Mouse (Mus musculus) myocyte (in vitro differentiated cells): ENCODE results near the gene Noct. TPM values are rescaled to one million over a fixed set of nuclear protein-coding genes. Genes with fewer than 3 reads are reported as not detected.
"Not testable (repeated sequence)": the region's sequence is repeated elsewhere in the genome, so short reads cannot be mapped to it uniquely, and the experiment has no call there.

Experiments
- H3K27me3 ChIP-seq: one replicate; pipeline ENCODE4 v1.6.1; 2011; ENCODE audit not compliant: control insufficient read depth, insufficient read depth, insufficient read length
- H3K36me3 ChIP-seq: one replicate; pipeline ENCODE4 v1.6.1; 2011; ENCODE audit not compliant: control insufficient read depth, insufficient read depth
- H3K4me2 ChIP-seq: one replicate; pipeline ENCODE4 v1.6.1; 2011; ENCODE audit warnings: low read depth, control low read depth
- H3K4me3 ChIP-seq: one replicate; pipeline ENCODE4 v1.5.1; 2011; ENCODE audit warnings: mild to moderate bottlenecking, control low read depth, moderate library complexity
- H3K79me2 ChIP-seq: one replicate; pipeline ENCODE4 v1.6.1; 2011; ENCODE audit not compliant: control insufficient read depth, insufficient read depth
- H3ac ChIP-seq: one replicate; pipeline ENCODE4 v1.6.1; 2011; ENCODE audit not compliant: control insufficient read depth, insufficient read length
- CEBPB ChIP-seq: IDR thresholded peaks from 2 replicates; pipeline ENCODE4 v1.6.1; 2011; ENCODE audit warnings: mild to moderate bottlenecking, moderate library complexity; ENCODE audit not compliant: poor library complexity, insufficient read depth, severe bottlenecking
- E2F4 ChIP-seq: IDR thresholded peaks from one replicate; pipeline ENCODE4 v1.6.1; 2011; ENCODE audit warnings: mild to moderate bottlenecking, control low read depth, moderate library complexity; ENCODE audit not compliant: insufficient read depth
- MAX ChIP-seq: IDR thresholded peaks from one replicate; pipeline ENCODE4 v1.6.1; 2011; ENCODE audit warnings: low read depth, mild to moderate bottlenecking, control low read depth
- MYOD1 ChIP-seq, 3 experiments: IDR thresholded peaks; one replicate each; pipeline ENCODE4 v1.6.1; 2011; ENCODE audit warnings: control low read depth in 2 of 3, low read depth in 2 of 3, mild to moderate bottlenecking in 2 of 3, moderate library complexity in 1 of 3; ENCODE audit not compliant: insufficient read length in 2 of 3, control insufficient read depth in 1 of 3
- MYOG ChIP-seq, 3 experiments: IDR thresholded peaks; one replicate each; pipeline ENCODE4 v1.6.1; 2011; ENCODE audit warnings: control low read depth in 2 of 3, low read depth in 2 of 3, mild to moderate bottlenecking in 2 of 3; ENCODE audit not compliant: insufficient read length in 2 of 3, control insufficient read depth in 1 of 3, insufficient read depth in 1 of 3
- POLR2A ChIP-seq: IDR thresholded peaks from one replicate; pipeline ENCODE4 v1.6.1; 2011; ENCODE audit warnings: low read depth, mild to moderate bottlenecking, control low read depth, moderate library complexity; ENCODE audit not compliant: insufficient read length
- POLR2AphosphoS2 ChIP-seq: IDR thresholded peaks from one replicate; pipeline ENCODE4 v1.6.1; 2011; ENCODE audit warnings: low read depth, control low read depth; ENCODE audit not compliant: insufficient read length
- REST ChIP-seq: IDR thresholded peaks from one replicate; pipeline ENCODE4 v1.6.1; 2011; ENCODE audit warnings: mild to moderate bottlenecking, control low read depth, moderate library complexity; ENCODE audit not compliant: insufficient read depth, insufficient read length
- SRF ChIP-seq: IDR thresholded peaks from one replicate; pipeline ENCODE4 v1.6.1; 2011; ENCODE audit warnings: low read depth; ENCODE audit not compliant: control insufficient read depth, insufficient read length
- TCF12 ChIP-seq: IDR thresholded peaks from one replicate; pipeline ENCODE4 v1.6.1; 2011; ENCODE audit warnings: mild to moderate bottlenecking, control low read depth; ENCODE audit not compliant: poor library complexity, insufficient read depth, severe bottlenecking
- TCF3 ChIP-seq: IDR thresholded peaks from one replicate; pipeline ENCODE4 v1.6.1; 2011; ENCODE audit warnings: low read depth, control low read depth; ENCODE audit not compliant: insufficient read length
- USF1 ChIP-seq: IDR thresholded peaks from one replicate; pipeline ENCODE4 v1.6.1; 2011; ENCODE audit warnings: low read depth, mild to moderate bottlenecking, control low read depth, moderate library complexity
- polyA plus RNA-seq: library from polyadenylated mRNA; unstranded; fragments of >200 nt; fragmentation: generic; extraction: Trizol; gene quantifications from one replicate; pipeline ENCODE4 v1.2.1, GENCODE M21; 2012; ENCODE audit warnings: missing spikeins

Gene Noct
- polyA plus RNA-seq, 1 experiment: 7.2 TPM

DNA sequence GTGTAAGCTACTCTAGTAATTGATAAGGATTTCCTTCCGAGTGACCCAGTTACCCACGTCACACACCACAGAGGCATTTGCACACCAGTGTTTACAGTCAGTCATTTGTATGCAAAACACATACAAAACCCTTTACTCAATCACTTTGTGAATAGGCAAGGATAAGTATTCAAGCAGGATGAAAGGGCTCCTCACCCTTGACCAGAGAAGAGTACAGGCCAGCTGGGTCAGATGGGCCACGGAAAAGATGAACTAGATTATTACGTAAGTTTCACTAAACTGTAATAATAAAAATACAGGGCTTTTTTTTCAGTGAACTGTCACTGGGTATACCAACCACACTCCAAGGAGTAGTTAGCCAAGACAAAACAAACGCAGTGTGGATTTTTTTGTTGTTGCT is 41.8 kb upstream of the Noct start:
- Histone ChIP-seq H3K27me3 (no peaks in the 10 kb centered on the region), H3K4me2 (no peak overlapping the region), H3K79me2 (no peaks in the 10 kb centered on the region), H3ac (no peak overlapping the region), H3K36me3 (no peaks in the 10 kb centered on the region), H3K4me3 (no peak overlapping the region)
- TF ChIP-seq MYOD1 (IDR thresholded peaks at IDR 0.05; ENCODE audit: control insufficient read depth in 1 of 3, insufficient read length in 2 of 3, low read depth in 2 of 3): no peak
- no peak for TF ChIP-seq USF1
- no peak for TF ChIP-seq MAX
- TF ChIP-seq SRF: no peak
- TF ChIP-seq POLR2A: no peak
- no peak for TF ChIP-seq REST
- no peak for TF ChIP-seq MYOG (IDR thresholded peaks at IDR 0.05; ENCODE audit: control insufficient read depth in 1 of 3, insufficient read depth in 1 of 3, insufficient read length in 2 of 3, low read depth in 2 of 3)
- no peak for TF ChIP-seq CEBPB
- TF ChIP-seq TCF3: no peak
- TF ChIP-seq E2F4: no peak
- no peak for TF ChIP-seq POLR2AphosphoS2

DNA sequence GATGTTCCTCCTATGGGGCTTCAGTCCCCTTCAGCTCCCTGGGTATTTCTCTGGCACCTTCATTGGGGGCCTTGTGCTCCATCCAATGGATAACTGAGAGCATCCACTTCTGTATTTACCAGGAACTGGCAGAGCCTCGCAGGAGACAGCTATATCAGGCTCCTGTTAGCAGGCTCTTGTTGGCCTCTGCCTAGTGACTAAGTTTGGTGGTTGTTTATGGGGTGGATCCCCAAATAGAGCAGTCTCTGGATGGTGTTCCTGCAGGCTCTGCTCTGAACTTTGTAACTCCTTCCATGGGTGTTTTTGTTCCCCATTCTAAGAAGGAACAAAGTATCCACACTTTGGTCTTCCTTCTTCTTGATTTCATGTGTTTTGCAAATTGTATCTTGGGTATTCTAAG is 40.7 kb upstream of the Noct start:
- H3K79me2 ChIP-seq, H3K4me2 ChIP-seq, H3K4me3 ChIP-seq, H3K27me3 ChIP-seq, H3K36me3 ChIP-seq, H3ac ChIP-seq: not testable (repeated sequence)

DNA sequence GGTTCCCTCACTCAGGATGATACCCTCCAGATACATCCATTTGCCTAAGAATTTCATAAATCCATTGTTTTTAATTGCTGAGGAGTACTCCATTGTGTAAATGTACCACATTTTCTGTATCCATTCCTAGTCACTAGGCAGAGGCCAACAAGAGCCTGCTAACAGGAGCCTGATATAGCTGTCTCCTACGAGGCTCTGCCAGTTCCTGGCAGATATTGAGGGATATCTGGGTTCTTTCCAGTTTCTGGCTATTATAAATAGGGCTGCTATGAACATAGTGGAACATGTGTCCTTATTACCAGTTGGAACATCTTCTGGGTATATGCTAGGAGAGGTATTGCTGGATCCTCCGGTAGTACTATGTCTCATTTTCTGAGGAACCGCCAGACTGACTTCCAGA is 40.3 kb upstream of the Noct start:
- not testable (repeated sequence) for H3K4me2 ChIP-seq, H3K4me3 ChIP-seq, H3K79me2 ChIP-seq, H3ac ChIP-seq, H3K27me3 ChIP-seq, H3K36me3 ChIP-seq

DNA sequence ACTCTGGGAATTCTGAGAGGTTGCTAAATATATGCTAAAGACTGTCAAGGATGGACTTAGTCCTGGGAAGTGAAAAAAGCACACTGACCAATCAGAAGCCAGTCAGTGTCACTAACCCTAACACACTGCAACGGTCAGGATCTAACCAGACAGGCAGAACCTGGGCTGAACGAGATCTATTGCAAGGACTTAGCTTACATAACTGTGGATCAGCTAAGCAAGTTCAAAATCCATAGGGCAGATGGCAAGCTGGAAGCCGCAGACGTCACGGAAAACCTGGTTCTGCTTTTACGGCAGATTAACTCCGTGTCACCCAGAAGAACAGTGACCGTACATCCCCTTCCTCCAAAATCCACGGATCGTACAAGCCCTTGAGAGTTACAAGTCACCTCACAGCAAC is 39.5 kb upstream of the Noct start:
- TF ChIP-seq TCF12 (no peak), CEBPB (no peak), E2F4 (no peak), MYOG (IDR thresholded peaks at IDR 0.05; ENCODE audit: control insufficient read depth in 1 of 3, insufficient read depth in 1 of 3, insufficient read length in 2 of 3, low read depth in 2 of 3) (no peak), TCF3 (no peak), SRF (no peak), REST (no peak), POLR2AphosphoS2 (no peak), MAX (no peak), USF1 (no peak), POLR2A (no peak), MYOD1 (IDR thresholded peaks at IDR 0.05; ENCODE audit: control insufficient read depth in 1 of 3, insufficient read length in 2 of 3, low read depth in 2 of 3) (no peak)
- H3ac ChIP-seq: no peak overlapping the region
- no peak overlapping the region for H3K4me3 ChIP-seq
- no peaks in the 10 kb centered on the region for H3K36me3 ChIP-seq
- no peak overlapping the region for H3K4me2 ChIP-seq
- H3K27me3 ChIP-seq: no peaks in the 10 kb centered on the region
- H3K79me2 ChIP-seq: no peaks in the 10 kb centered on the region

DNA sequence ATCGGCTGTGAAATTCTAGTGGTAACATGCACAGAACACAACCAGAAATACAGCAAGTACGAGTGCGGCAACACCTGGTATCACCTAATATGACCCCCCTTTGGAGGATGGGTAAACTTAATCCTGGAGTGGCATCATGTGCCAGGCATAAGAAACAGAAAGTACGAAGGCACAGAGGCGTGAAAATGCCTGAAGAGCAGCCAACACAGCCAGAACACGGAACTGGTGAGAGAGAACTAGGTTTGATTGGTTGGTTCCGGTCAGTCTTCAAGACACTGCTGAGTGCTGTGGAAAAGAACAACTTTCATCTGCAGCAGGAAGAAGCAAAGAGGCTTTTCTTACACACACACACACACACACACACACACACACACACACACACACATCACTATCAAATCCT is 38.8 kb upstream of the Noct start:
- TF ChIP-seq E2F4 (no peak), POLR2A (no peak), MAX (no peak)
- no peak overlapping the region for H3K4me3 ChIP-seq

DNA sequence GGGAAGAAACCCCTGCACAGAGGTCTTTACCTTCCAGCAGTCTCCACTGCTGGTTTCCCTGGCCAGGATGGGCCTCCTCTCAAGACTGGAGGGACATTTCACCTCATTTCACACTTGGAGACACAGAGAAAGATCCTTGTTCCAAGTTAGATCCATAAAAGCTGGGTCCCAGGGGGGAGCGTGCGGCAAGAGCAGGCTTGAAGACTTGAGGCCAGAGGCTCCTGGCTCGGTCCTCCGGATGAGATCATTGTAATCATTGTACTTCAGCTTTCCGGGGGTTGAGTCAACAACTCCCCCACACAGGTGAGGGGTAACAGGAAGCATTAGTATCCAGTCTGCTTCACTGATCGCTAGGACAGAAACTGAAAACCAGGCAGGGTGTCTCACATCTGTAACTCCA is 30.2 kb upstream of the Noct start:
- TF ChIP-seq MYOD1 (IDR thresholded peaks at IDR 0.05; ENCODE audit: control insufficient read depth in 1 of 3, insufficient read length in 2 of 3, low read depth in 2 of 3) (no peak), MYOG (IDR thresholded peaks at IDR 0.05; ENCODE audit: control insufficient read depth in 1 of 3, insufficient read depth in 1 of 3, insufficient read length in 2 of 3, low read depth in 2 of 3) (no peak), POLR2A (no peak), MAX (no peak), SRF (no peak), TCF3 (no peak), POLR2AphosphoS2 (no peak), CEBPB (no peak), TCF12 (no peak), E2F4 (no peak), USF1 (no peak), REST (no peak)
- Histone ChIP-seq H3ac (no peak overlapping the region), H3K36me3 (no peaks in the 10 kb centered on the region)

More for the DNA sequence above, 38.8 kb upstream of the Noct start:
- Histone ChIP-seq H3K36me3 (no peaks in the 10 kb centered on the region), H3K79me2 (no peaks in the 10 kb centered on the region), H3ac (no peak overlapping the region), H3K4me2 (no peak overlapping the region), H3K27me3 (no peaks in the 10 kb centered on the region)

More for the DNA sequence above, 30.2 kb upstream of the Noct start:
- Histone ChIP-seq H3K27me3 (no peaks in the 10 kb centered on the region), H3K4me2 (no peak overlapping the region), H3K79me2 (no peaks in the 10 kb centered on the region), H3K4me3 (no peak overlapping the region)
